Mouse (Mus musculus) granulocyte monocyte progenitor cell, adult 5-6 weeks (primary cell): Measurements from ENCODE around the gene Pakap. TPM values are rescaled to one million over a fixed set of nuclear protein-coding genes. Genes with fewer than 3 reads are reported as not detected.

Experiments used
- ATAC-seq: replicated peaks from 2 replicates; pipeline ENCODE4 v1.8.0; 2016; ENCODE audit warnings: mild to moderate bottlenecking, moderate TSS enrichment, inconsistent platforms; ENCODE audit not compliant: poor library complexity, severe bottlenecking
- total RNA-seq, 2 experiments: library from RNA; stranded (forward) in 1 of 2; stranded (reverse) in 1 of 2; fragments of 200-712, 200-1000 nt in 1 of 2; fragments of >200 nt in 1 of 2; fragmentation: Nextera tagmentation in 1 of 2; gene quantifications; 2 replicates each; pipeline ENCODE4 v1.2.3; 2014 to 2017

Pakap gene
- not detected in 2 replicates for total RNA-seq (2014; fragmentation: Nextera tagmentation)
- total RNA-seq (2017): 0.10 TPM in 1 of 2 replicates, not detected in the other

GRCm38 (mm10) chr4:57567666-57568206, at the start of gene Pakap:
Pakap (plus strand) TSS chr4:57568179.
- ATAC-seq: no peak

GRCm38 (mm10) chr4:57523456-57523855, 44.5 kb upstream of the Pakap start:
- no peak for ATAC-seq

- no peak for ATAC-seq
Measured at GRCm38 (mm10) chr4:57524461-57524860, 43.5 kb upstream of the Pakap start.

GRCm38 (mm10) chr4:57525221-57526011, 42.6 kb upstream of the Pakap start:
- no peak for ATAC-seq

GRCm38 (mm10) chr4:57528296-57528695, 39.7 kb upstream of the Pakap start:
- ATAC-seq: no peak

- ATAC-seq: no peak
Measured at GRCm38 (mm10) chr4:57533686-57534085, 34.3 kb upstream of the Pakap start.

- ATAC-seq: no peak
Measured at GRCm38 (mm10) chr4:57534232-57534631, 33.7 kb upstream of the Pakap start.

- no peak for ATAC-seq
Measured at GRCm38 (mm10) chr4:57535087-57535486, 32.9 kb upstream of the Pakap start.

- no peak for ATAC-seq
Measured at GRCm38 (mm10) chr4:57538029-57538688, 29.8 kb upstream of the Pakap start.

GRCm38 (mm10) chr4:57543692-57544256, 24.2 kb upstream of the Pakap start:
- no peak for ATAC-seq

GRCm38 (mm10) chr4:57547785-57548184, 20.2 kb upstream of the Pakap start:
- ATAC-seq: no peak

GRCm38 (mm10) chr4:57550216-57550615, 17.8 kb upstream of the Pakap start:
- no peak for ATAC-seq

- no peak for ATAC-seq
Measured at GRCm38 (mm10) chr4:57557102-57557501, 10.9 kb upstream of the Pakap start.

- ATAC-seq: no peak
Measured at GRCm38 (mm10) chr4:57559438-57559837, 8.5 kb upstream of the Pakap start.

GRCm38 (mm10) chr4:57560010-57560409, 8.0 kb upstream of the Pakap start:
- ATAC-seq: no peak

- ATAC-seq: no peak
Measured at GRCm38 (mm10) chr4:57561055-57561454, 6.9 kb upstream of the Pakap start.

GRCm38 (mm10) chr4:57565283-57565682, 2.7 kb upstream of the Pakap start:
- no peak for ATAC-seq

GRCm38 (mm10) chr4:57565811-57566210, 2.2 kb upstream of the Pakap start:
- no peak for ATAC-seq

- ATAC-seq: no peak
Measured at GRCm38 (mm10) chr4:57568268-57569068, 489 bp downstream of the Pakap start.

- no peak for ATAC-seq
Measured at GRCm38 (mm10) chr4:57569069-57569355, 1.0 kb downstream of the Pakap start.
